Mouse (Mus musculus): ENCODE measurements around the gene Pax2.
A peak's percentile ranks its signal among the peaks of the same experiment; 100 is the strongest.

Pax2 gene

DNA sequence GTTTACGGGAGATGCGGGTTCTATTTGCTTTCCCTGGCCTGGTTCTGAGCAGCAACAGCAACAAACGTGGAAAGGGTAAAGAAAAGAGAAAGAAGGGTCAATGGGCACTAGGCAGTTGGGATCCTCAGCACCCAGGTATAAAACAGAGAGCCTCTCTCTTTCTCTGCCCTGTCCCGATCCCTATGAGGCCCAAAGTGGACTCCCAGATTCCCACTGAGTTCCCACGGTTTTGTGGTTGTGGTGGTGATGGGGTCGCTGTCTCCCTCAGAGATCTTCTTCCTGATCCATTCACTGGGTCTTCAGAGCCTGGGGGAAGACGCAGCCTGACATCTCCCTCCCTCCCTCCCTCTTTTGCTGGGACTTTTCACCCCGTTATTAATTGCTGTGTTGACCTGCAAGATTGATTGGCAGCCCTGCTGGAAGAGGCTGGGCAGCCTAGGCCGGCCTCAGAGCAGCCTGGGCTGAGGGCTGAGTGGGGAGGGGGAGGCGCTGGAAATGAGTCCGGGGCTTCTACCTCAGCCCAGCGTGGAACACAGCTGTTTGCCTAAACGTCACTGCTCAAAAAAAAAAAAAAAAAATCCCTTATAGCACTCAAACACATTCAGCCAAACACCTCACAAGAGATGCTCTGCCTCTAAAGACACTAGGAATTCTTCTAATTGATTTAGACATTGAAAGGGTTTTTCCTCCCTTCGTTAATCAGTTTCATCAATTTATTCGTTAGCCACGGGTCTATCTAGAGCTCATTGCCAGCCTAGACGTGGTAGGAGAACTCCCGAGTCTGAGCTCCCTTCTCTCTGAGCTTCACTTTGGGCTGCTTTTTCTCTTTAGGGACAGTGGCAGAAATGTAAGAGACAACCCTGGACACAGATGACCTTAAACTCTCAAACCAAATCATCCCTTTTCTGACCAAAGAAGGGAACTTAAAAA, 6.5 kb upstream of the Pax2 start:
- no peak for DNase-seq

DNA sequence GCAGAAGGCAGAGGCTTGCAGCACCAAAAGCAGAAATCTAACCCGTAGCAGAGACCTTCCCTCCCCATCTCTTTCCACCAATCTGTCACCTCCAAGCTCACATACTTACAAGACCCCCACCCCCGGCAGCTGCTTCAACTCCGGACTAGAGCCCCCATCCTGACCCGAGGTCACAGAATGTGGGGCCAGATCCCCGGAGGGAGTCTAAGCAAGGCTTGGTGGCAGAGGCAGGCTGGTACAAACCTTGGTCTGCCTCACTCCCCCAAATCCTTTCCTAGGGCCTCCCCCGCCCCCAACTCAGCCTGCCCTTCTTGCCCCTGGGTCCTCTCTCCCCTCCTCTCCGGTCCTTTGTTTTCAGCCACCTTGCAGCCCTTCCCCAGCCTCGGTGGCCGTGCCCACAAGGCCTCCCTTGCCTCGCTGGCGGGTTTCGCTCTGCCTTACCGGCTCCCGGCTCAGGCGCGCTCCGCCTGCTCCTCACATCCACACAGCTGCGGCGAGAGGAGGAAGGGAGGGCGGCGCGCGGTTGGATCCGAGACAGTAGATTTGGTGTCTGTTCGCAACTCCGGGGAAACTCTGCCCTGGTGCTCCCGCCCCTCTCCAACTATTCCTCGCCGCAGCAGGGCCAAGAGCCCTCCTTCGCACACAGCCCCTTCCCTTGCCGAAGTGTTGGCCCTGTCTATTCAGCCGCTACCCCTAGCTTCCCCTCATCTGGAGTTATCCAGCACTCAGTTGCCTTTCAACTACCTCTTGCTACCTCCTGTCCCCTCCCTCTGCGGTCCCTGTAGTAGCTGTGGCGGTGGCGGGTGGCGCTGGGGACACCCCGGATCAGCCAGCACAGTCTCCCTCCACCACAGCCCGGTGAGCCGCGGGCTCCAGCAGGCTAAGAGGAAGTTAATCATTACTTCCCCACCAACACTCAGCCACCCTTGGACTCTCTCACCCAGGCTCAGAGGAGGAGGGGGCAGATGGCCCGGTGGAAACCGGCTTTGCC, 5.5 kb upstream of the Pax2 start:
- DNase-seq: peak; percentile 60

DNA sequence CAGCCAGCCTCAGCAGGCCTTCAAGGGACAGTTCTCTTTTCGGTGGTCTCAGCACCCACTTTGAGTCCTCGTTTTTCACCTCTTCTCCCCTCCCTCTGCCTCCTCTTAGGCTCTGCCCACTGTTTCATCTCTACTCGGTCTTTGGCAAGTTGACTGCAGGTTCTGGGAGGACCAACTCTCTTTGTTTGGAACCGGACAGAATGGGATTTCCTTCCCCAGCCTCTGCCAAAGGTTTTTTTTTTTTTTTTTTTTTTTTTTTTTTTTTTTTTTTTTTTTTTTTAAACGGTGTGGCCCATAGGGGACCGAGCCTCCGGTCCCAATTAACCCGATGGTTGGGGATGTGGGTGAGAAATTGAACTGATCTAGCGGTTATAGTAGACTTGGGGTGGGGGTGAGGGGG, 4.8 kb upstream of the Pax2 start:
- DNase-seq: no peak

DNA sequence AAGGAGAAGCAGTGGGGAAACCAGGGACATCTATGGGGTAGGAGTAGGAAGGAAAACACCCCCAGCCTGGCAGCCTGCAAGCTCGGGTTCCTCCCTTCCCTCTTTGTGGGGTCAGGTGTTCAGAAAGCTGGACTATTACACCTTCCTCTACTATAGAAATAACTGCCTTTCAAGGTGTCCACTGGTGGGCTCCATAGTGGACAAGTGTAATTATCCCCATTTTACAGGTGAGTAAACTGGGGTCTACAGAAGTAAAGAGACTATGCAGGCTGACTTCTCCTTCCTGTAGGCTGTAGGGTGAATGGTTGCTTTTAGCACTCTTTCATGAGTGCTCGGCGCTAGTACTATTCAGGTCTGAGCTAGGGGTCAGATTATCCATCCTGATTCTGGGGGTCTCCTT, 4.3 kb upstream of the Pax2 start:
- no peak for DNase-seq

DNA sequence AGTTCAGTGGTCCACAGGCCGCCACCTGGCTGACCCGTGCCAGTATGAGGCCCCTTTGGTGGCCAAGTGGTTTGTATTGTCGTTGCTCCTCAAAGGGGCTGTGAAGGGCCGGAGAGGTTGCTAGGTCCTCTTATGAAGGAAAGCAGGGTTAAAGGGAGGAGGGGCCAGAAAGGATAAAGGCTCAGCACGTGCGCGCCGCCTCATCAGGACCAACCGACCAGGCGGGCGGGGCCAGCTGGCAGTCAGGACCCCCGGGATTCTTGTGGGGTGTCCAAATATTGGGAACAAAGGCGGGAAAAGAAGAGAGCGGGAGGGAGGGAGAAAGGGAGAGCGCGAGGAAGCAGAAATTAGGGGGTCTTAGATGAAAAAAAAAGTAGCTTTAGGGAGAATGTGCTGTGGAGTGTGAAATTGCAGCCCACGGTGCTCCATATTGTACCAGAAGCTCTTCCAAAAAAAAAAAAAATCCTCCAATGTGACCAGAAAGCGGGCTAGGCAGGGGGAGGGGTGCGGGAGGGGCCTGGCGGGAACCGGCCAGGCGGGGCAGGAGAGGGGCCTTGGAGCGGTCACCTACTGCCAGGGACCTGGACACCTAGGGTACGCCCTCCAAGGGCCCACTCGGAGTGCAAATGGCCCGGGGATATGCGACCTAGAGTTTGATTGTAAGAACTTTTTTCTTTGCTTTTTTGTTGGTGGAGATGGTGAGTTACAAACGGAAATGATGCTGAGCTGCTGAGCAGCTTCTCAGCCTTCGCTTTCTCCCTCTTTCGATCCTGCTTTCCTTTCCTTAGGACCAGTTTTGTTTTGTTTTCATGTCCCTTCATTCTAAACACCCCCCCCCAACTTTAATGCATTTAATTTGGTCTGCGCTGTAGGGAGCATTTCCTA, 3.5 kb upstream of the Pax2 start:
- DNase-seq: no peak

DNA sequence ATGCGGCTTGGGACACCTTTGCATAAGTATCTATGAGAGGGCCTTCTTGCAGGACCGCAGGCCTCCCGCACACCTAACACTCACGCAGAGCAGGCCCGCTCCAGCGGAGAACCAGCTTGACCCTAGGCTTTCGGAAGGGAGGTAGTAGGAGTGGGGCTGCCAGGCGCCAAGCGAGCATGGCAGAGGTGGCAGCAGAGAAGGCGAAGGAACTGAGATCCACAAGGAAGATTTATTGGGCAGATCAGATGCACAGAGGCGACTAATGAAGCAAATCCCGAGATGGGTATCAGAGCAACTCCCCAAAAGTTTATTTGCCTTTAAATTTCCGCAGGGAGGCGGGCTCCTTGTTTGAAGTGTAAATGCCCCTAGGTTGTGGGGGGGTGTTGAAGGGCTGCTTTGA, 2.5 kb upstream of the Pax2 start:
- no peak for DNase-seq

DNA sequence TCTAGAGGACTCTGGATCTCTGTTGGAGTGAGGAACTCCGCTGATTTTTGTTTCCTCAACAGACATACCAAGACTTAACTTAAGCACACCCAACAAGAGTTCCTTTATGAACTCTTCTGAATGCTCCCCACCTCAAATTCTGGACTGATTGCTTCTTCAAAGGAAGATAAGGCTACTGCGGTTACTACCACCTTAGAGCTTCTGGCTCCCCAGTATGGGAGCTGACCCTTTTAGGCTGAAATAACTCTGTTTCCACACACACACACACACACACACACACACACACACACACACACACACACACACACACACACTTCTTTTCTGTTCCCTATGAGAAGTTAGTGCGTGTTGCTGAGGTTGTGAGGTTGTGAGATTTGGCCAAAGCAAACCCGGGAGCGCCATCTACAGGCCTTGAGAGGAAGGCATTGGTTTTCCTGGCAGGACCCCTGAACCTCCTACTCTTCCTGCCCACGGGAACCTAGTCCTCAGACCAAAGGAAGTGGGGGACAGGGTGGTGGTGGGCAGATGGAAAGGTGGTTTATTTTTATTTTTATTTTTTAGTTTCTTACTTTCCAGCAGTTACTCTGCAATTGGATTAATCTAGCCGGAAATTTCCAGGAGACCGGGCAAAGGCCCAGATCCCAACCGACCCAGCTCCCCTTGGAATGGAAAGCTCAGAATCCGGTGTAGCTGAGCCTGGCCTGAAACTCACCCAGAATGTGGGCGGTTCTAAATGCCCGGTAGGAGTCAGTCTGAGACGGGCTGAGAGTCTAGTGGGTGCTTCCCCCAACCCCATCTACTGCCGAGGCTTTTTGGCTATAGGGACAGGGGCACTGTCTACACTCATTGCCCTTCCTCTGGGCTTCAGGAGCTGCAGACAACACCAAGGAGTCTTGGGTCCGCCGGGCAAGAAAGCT, 1.1 kb upstream of the Pax2 start:
- DNase-seq: peak; percentile 85

DNA sequence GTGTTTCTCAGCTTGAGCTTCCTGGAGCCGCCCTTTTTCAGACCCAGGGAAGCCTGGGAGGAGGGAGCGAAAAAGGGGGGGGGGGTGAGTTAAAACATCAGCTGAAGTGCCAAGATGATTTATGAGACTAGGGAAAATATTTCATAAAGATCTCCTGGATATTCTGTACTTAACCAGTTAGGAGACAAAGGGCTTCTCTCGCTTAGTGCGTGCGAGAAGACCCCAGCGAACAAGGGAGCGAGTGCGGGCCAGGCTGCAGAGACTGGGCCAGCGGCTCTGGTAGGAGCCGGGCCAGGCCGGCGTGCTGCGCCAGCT, 510 bp upstream of the Pax2 start:
- DNase-seq: no peak

DNA sequence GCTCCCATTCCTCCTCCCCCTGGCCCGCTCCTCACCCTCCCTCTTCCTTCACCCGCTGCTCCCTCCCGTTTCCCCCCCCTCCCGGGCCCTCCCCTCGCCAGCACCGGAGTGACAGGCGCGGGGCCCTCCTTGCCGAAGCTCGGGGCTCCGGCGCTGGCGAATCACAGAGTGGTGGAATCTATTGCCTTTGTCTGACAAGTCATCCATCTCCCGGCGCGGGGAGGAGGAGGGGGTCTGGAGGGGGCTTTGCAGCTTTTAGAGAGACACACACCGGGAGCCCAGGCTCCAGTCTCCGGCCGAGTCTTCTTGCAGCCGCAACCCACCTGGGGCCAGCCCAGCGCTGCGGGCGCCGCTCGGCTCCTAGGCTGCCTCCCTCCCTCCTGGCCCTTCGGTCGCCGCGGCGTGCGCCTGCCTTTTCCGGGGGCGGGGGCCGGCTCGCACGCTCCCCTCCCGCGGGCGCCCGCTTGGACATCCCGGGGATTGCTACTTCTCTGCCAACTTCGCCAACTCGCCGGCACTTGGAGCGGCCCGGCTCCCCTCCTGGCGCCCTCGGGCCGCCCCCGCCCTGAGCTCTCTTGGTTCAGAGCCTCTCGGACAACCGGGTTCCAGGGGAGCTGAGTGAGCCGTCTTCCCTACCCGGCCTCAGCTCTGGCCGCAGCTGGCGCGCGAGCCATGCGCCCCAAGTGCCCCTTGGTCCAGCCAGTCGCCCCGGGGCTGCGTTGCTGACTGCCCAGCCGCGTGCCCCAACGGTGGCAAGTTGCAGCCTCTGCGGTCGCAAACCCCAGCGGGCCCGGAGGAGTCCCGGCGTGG, 781 bp downstream of the Pax2 start:
- no peak for DNase-seq

DNA sequence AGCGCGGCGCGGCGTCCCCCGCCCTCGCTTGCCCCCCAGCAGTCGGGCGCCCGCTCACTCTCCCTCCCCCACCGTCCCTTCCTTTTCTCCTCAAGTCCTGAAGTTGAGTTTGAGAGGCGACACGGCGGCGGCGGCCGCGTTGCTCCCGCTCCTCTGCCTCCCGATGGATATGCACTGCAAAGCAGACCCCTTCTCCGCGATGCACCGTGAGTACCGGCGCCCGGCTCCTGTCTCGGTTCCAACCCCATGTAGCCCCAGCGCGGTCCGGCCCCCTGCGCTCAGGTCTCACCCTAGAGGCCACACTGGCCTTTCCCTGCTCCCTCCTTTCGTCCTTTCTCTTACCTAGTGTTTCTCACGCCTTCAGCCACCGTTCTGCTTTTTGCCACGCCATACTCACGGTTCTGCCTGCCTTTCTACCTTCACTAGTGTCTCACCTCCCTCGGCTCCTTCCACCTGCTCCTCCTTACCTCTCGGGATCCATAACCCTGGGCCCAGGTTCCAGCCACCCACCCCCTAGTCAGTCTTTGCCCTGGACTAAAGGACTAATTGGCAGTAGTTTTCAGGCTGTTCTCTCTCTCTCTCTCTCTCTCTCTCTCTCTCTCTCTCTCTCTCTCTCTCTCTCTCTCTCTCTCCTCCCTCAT, 1.5 kb downstream of the Pax2 start:
- no peak for DNase-seq

DNA sequence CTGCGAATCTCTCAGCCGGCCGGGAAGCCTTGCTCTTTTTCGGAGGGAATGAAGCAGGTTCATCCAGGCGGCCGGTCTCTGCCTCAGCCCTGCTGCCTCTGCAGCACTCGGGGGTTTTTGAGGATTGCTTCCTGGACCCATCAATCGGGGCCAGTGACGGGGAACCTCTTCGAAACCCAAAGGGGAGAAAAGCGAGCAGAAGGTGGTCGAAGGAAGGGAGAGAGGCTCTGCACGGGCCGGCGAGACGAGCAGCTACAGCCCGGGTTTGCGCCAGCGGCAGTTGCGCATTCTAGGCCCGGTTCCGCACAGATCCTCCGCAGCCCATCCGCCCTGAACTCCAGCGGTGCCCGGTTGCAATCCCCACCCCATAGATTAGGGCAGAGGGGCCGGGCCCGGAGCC, 3.0 kb downstream of the Pax2 start:
- DNase-seq: no peak

DNA sequence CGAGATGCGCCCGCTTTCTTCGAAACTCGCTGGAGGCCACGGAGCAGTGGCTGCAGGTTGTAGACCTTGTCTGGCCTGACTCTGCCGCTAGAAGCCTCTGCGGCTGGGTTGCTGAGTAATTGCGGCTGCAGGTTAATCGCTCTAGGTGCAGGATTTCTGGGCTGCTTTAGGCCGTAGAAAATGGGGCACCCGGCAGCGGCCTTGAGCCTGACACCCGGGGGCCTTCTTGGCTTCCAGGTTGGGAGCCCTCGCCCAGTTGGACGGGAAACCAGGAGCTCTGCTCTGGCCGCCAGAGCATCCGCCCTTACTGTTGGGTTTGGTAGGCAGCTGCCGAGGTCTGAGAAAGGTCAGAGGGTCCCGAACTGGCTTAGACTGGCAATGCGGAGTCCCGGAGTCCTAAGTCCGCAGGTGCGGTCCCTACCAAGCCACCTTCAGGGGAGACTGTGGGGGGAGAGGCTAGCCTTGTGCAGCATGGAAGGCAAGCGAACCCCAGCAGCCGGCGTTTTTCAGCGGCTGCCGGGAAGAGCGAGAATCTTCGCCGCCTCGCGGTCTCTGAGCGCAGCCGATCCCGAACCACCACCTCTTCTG, 3.8 kb downstream of the Pax2 start:
- DNase-seq: no peak

DNA sequence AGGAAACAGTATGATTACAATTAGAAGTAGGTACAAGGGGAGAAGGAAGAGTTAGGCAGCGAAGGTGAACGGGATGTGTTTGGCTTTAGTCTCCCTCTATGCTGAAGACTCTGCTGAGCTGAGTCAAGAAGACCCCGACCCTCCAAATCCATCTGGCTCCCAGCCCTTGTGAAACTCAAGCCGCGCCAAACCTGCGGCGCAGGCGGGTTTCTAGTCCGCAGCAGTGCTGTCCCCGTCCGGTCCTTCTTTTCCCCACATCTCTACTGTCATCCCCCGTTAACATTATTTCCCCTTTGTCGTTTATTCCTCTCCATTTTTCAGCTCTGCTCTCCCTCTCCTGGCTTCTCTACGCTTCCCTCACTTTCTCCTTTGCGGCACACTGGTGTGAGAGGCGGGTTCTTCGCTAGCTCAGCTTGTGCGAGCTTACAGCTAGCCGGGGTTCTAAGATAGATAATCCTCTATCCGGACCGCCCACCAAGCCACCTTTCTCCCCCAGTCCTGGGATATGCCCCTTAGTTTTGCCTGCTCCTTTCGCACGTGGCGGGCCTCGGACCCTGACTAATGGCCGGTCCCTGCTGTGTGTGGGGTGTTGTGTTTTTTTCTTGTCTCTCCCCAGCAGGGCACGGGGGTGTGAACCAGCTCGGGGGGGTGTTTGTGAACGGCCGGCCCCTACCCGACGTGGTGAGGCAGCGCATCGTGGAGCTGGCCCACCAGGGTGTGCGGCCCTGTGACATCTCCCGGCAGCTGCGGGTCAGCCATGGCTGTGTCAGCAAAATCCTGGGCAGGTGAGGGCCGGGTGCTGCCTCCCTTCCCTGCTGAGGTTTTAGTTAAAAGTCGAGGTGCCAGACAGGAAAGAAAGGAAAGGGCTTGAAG, 4.7 kb downstream of the Pax2 start:
- DNase-seq: no peak

DNA sequence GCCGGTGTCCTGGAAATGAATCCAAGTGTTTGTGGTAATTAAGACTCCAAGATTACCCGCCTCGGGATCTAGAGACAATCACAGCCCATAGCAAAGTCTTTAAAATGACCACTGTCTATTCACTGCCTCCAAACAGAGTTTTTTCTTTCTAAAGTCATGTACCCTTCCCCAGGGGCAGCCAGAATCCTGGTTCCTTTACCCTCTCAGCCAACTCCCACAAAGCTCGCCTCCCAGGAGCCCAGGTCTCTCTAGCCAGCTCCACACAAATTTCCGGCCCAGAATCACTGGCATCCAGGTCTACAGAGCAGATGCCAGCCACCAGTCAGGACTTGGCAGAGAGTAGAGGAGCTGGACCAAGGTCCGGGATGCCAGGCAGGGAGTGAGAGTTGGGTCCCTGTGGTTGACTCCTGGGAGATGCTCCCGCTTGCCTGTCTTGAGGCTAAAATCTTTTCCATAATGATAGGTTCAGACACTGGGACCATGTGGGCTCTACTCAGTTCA, 6.3 kb downstream of the Pax2 start:
- no peak for DNase-seq

DNA sequence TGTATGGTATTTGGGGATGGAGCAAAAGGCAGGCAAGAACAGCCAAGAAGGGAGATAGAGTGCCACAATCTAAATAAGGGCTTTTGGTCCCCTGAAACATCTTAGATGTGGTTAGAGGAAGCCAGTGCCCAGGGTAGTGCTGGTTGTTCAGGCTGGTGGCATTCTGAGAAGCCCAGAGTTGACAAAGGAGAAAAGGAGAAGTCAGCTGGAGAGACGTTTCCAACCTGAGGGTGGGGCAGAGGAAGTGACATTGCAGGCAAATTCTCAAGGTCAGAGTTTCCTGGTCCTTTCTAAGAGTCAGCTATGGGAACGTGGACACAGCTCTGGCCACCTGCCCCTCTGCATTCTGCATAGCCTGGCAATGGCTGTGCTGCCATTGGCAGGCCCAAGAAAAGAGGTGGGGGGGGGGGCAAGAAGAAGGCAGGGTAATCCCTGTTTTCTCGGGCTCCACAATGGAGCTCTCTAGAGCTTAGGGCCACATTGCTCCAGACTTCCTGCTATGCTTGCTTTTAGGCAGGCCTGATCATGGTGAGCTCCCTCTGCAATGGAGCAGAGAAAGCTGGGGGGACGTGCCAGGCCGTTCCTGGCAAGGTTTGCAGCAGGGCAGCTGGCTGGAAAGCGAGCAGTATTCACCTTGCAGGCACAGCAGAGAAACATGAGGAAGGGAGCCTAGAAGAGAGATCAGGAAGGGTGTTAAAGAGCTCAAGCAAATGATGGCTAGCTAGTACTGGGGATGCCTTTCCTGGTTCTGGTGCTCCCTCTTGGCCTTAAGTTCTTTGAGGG, 14.6 kb downstream of the Pax2 start:
- DNase-seq: no peak

DNA sequence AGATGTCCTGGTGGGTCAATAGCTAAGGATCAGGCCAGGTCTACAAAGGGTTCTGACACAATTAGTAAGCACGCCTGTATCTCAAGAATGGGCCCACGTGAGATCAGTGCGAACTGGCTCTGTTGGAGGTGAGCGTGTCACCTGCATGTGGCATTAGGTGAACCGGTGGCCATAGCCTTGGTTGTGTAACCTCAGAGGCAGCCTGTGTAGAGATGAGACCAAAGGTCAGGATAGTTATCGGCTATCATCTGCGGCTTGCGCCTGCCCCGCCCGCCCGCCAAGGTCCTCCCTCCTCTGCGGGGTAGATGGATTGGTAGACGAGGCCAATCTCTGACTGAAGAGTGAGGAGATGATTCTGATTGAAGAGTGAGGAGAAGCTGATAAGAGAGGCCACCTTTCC, 15.7 kb downstream of the Pax2 start:
- no peak for DNase-seq

DNA sequence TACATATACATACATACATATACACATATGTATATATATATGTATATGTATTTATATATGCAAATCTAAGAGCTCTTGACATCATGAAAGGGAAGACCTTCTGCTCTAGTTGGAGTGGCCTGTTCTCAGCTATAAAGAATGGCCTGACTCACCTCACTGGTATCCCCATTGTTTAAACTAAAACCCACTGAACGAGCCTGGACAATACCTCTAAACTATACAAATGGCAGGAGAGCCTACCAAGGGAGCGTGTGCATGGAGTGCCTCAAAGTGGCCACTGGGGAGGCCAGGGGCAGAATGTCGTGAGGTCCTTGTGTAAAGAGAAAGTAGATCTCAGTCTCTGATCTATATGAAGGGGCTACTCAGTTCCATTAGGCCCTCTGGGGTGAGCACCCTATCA, 26.1 kb downstream of the Pax2 start:
- no peak for DNase-seq

DNA sequence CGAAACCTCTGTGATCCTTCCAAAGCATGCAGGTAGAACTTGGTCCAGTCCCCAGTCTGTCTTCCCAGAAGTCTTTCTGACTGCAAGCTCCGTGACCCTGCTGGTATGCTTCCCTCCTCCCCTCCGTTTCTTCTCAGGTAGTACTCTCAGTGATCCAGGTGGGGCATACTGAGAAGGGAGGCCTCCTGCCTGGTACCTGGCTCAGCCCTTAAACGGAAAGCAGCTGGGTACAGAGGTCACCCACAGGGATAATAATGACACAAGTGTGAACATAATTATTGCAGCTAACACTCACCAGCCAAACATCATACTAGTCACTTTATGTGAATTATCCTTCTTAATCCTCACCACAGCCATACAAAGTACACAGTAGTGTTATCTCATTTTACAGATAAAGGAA, 28.5 kb downstream of the Pax2 start:
- DNase-seq: no peak
